Mouse (Mus musculus) testis, adult 2 months (tissue): ENCODE measurements around the gene Vmn2r19.

Source experiments
- CTCF ChIP-seq: fragments of 200-500 bp; IDR thresholded peaks from 2 replicates; pipeline ENCODE4 v1.5.1; 2012; ENCODE audit warnings: low read depth, mild to moderate bottlenecking, inconsistent platforms, low read length, moderate library complexity; ENCODE audit not compliant: control insufficient read depth, insufficient read depth, insufficient replicate concordance
- POLR2A ChIP-seq: fragments of 200-500 bp; IDR thresholded peaks from 2 replicates; pipeline ENCODE4 v1.6.1; 2012; ENCODE audit warnings: low read depth, mild to moderate bottlenecking, inconsistent platforms, low read length, moderate library complexity; ENCODE audit not compliant: control insufficient read depth

DNA sequence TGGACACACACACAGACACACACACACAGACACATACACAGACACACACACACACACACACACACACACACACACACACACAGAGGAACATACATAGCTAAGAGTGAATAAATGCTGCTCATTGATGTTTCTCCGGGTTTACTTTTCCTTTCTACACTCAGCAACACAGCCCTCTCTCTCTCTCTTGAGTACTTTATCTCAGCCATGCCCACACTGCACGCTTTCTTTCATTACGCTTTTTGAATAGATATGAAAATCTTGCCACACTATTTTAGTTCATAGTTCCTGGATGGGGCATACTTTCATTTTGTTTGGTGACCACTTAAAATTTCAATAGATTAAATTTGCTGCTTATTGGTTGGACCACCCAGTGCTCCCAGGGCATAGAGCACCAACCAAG is 43.9 kb upstream of the Vmn2r19 start:
- no peak for TF ChIP-seq POLR2A
- no peak for TF ChIP-seq CTCF
